Mouse (Mus musculus): ENCODE results near the gene Prkd3.

- no peak for TF ChIP-seq CTCF (IDR thresholded peaks at IDR 0.05)
- no peak for TF ChIP-seq EP300 (IDR thresholded peaks at IDR 0.05)
Observed at GRCm38 (mm10) chr17:78951225-78951624, 69.4 kb downstream of the Prkd3 start.
